Mouse (Mus musculus) olfactory bulb, adult 2 months (tissue): ENCODE measurements around the gene Tbx1.

Experiments used
- CTCF ChIP-seq: fragments of 200-500 bp; IDR thresholded peaks from 2 replicates; pipeline ENCODE4 v1.5.1; 2012; ENCODE audit warnings: low read depth, mild to moderate bottlenecking, low read length, moderate library complexity; ENCODE audit not compliant: insufficient read depth
- POLR2A ChIP-seq: fragments of 200-500 bp; IDR thresholded peaks from 2 replicates; pipeline ENCODE4 v1.6.1; 2012; ENCODE audit warnings: mild to moderate bottlenecking, low read depth, low read length, moderate library complexity; ENCODE audit not compliant: insufficient read depth

DNA sequence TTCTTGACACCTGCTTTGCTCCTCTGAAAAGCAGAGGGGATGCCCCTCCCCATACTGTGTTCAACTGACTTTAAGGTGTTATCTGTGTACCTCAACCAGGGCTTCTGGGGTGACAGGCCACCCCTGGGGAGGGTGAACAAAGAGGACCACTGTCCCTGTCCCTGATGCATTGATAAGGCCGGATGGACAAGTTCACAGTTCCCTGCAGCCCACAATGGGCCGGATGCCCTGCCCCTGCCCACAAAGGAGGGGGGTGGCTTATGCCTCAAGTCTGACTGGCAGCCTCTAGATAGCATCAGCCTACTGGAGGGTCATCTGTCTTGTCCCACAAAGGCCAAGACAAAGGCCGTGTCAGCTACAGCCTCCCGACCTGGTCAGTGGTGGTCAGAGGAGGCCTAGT lies 28.6 kb upstream of the Tbx1 start:
- no peak for TF ChIP-seq POLR2A
- TF ChIP-seq CTCF: no peak
